ENCODE assay signal across 24 mouse cellular contexts in genomic region chr15:80631311-80631710, GRCm38 (mm10). TPM values are rescaled to one million over a fixed set of nuclear protein-coding genes. Genes with fewer than 3 reads are reported as not detected.
DNase-seq lines count a peak whose midpoint lies in the region; ATAC-seq lines count a peak whose summit lies in the region.
"Had no signal": no experiment of that assay in that cellular context is flagged by ENCODE, and none has a peak within 500 bp of the region (broad histone marks: within the 10 kb centered on the region; RNA-seq: fewer than 3 reads in every experiment).

No protein-coding gene starts in this region.

- peaks cover 6% of the 10 kb centered on the region for H3K4me1 ChIP-seq in hindbrain, embryonic 12.5 days
- peaks cover 5% of the 10 kb centered on the region; the same call in 1 of the 2 replicates for H3K4me1 ChIP-seq in hindbrain, embryonic 14.5 days (replicated peaks; ENCODE audit: control insufficient read depth, insufficient read depth, low read length)
- H3K4me1 ChIP-seq: forebrain, embryonic 13.5 days; forebrain, embryonic 15.5 days had no signal

- DNase-seq in hindbrain, embryonic 14.5 days (ENCODE audit: low spot score) = no peak
- DNase-seq in CD4-positive helper T cell, adult 2 months (ENCODE audit: low read depth, low spot score) = peak; percentile 48
- peak; percentile 64 for DNase-seq in induced T-regulatory cell, adult 2 months (ENCODE audit: low read depth)
- DNase-seq in naive thymus-derived CD4-positive, alpha-beta T cell, adult 2 months (ENCODE audit: low read depth) = peak; percentile 55
- no peak for DNase-seq in left cerebral cortex, postnatal 25 days (ENCODE audit: low spot score in 2 of 2)
- DNase-seq in frontal cortex, postnatal 10 days (ENCODE audit: low spot score in 2 of 2) = no peak
- DNase-seq: adrenal gland, adult 8-10 months; adrenal gland, postnatal 14 days; adrenal gland, postnatal 36 days; cerebellum, adult 11-12 months; cerebellum, adult 2 months; cerebellum, adult 9-10 months; cerebellum, postnatal 10 days; cerebellum, postnatal 25 days; forebrain, postnatal 0 days had no signal

- H3K9ac ChIP-seq in hindbrain, embryonic 12.5 days = no peak overlapping the region
- H3K9ac ChIP-seq in hindbrain, embryonic 14.5 days = no peak overlapping the region
- H3K9ac ChIP-seq: embryonic facial prominence, embryonic 12.5 days; forebrain, embryonic 13.5 days; forebrain, embryonic 15.5 days; forebrain, postnatal 0 days had no signal

- no peak overlapping the region for H3K4me3 ChIP-seq in hindbrain, embryonic 12.5 days
- no peak overlapping the region for H3K4me3 ChIP-seq in hindbrain, embryonic 14.5 days (replicated peaks; ENCODE audit: low read length)
- H3K4me3 ChIP-seq: embryonic facial prominence, embryonic 10.5 days; embryonic facial prominence, embryonic 12.5 days; forebrain, embryonic 13.5 days; forebrain, embryonic 15.5 days had no signal

- no peaks in the 10 kb centered on the region for H3K36me3 ChIP-seq in hindbrain, embryonic 12.5 days
- H3K36me3 ChIP-seq in hindbrain, embryonic 14.5 days (replicated peaks; ENCODE audit: control insufficient read depth, insufficient read depth) = no peaks in the 10 kb centered on the region
- H3K36me3 ChIP-seq: embryonic facial prominence, embryonic 10.5 days; embryonic facial prominence, embryonic 12.5 days; forebrain, embryonic 15.5 days; G1E had no signal

- no peaks in the 10 kb centered on the region for H3K9me3 ChIP-seq in hindbrain, embryonic 12.5 days (replicated peaks)
- no peaks in the 10 kb centered on the region for H3K9me3 ChIP-seq in hindbrain, embryonic 14.5 days (ENCODE audit: control insufficient read depth, low read length)
- H3K9me3 ChIP-seq: embryonic facial prominence, embryonic 10.5 days; embryonic facial prominence, embryonic 12.5 days; forebrain, embryonic 13.5 days; forebrain, embryonic 15.5 days; G1E had no signal

- no peak for ATAC-seq in hindbrain, embryonic 12.5 days (ENCODE audit: low FRiP score)
- ATAC-seq in hindbrain, embryonic 14.5 days (ENCODE audit: low FRiP score) = no peak
- ATAC-seq: activated CD4-positive, CD25-positive, alpha-beta regulatory T cell, adult 4 months; forebrain, embryonic 13.5 days; forebrain, embryonic 15.5 days; forebrain, postnatal 0 days; Patski had no signal

- peak overlapping the region; percentile 17; the same call in 1 of the 2 replicates for H3K27ac ChIP-seq in hindbrain, embryonic 12.5 days
- H3K27ac ChIP-seq in hindbrain, embryonic 14.5 days = no peak overlapping the region
- H3K27ac ChIP-seq: embryonic facial prominence, embryonic 12.5 days; forebrain, embryonic 13.5 days; forebrain, embryonic 15.5 days had no signal

- no peak overlapping the region for H3K4me2 ChIP-seq in hindbrain, embryonic 12.5 days (replicated peaks)
- no peak overlapping the region for H3K4me2 ChIP-seq in hindbrain, embryonic 14.5 days (replicated peaks)
- H3K4me2 ChIP-seq: embryonic facial prominence, embryonic 12.5 days; forebrain, embryonic 13.5 days; forebrain, embryonic 15.5 days had no signal

- intact Hi-C loops in left cerebral cortex, postnatal 25 days (cut with DNase I) = loop anchor here (5.0 kb wide), 4 partner anchors 94 to 269 kb away; no protein-coding TSS in a partner anchor

- H3K27me3 ChIP-seq in hindbrain, embryonic 12.5 days = no peaks in the 10 kb centered on the region
- H3K27me3 ChIP-seq in hindbrain, embryonic 14.5 days (ENCODE audit: control insufficient read depth, insufficient read depth, low read length) = no peaks in the 10 kb centered on the region
- H3K27me3 ChIP-seq: CH12.LX; embryonic facial prominence, embryonic 12.5 days; forebrain, embryonic 13.5 days; forebrain, embryonic 15.5 days had no signal

- WGBS in hindbrain, embryonic 12.5 days = 83% methylated on average over 2 of the region's 2 CpGs
- 70% methylated on average over 2 of the region's 2 CpGs for WGBS in hindbrain, embryonic 14.5 days

RNA-seq across cellular contexts. Expression of gene Fam83f, which starts 40.3 kb away (rescaled TPM):
- polyA plus RNA-seq in hindbrain, embryonic 12.5 days (2016; fragmentation: Nextera tagmentation; extraction: Ambion mirVana) = 0.36 and 0.74 TPM in 2 replicates
- polyA plus RNA-seq in hindbrain, embryonic 14.5 days (2014; fragmentation: Nextera tagmentation; extraction: Ambion mirVana) = 0.07 and 0.20 TPM in 2 replicates
- total RNA-seq in left cerebral cortex, postnatal 25 days (2021) = under 1 TPM; 0.30 to 0.46 TPM
- polyA plus RNA-seq: activated CD4-positive, CD25-positive, alpha-beta regulatory T cell, adult 4 months; forebrain, embryonic 13.5 days; G1E; Patski had no signal

RNA-seq across cellular contexts. Expression of gene Grap2, which starts 58.9 kb away (rescaled TPM):
- 3.0 and 3.8 TPM in 2 replicates for polyA plus RNA-seq in hindbrain, embryonic 12.5 days (2016; fragmentation: Nextera tagmentation; extraction: Ambion mirVana)
- 0.23 and 0.26 TPM in 2 replicates for polyA plus RNA-seq in hindbrain, embryonic 14.5 days (2014; fragmentation: Nextera tagmentation; extraction: Ambion mirVana)
- total RNA-seq in left cerebral cortex, postnatal 25 days (2021) = 1 to 10 TPM in 1 of 2 experiments, under 1 TPM in 1; 0.64 to 1.3 TPM
- total RNA-seq: forebrain, postnatal 0 days had no signal
- polyA plus RNA-seq: forebrain, postnatal 0 days; Patski had no signal

Comparison
In these comparisons a context has a peak if more than half of its experiments do, and no peak if none do; other contexts are left out.
1. DNase-seq: peak in CD4-positive helper T cell, adult 2 months (single experiment), induced T-regulatory cell, adult 2 months (single experiment) and naive thymus-derived CD4-positive, alpha-beta T cell, adult 2 months (single experiment); none in hindbrain, embryonic 14.5 days (single experiment), left cerebral cortex, postnatal 25 days (0 of 2) and frontal cortex, postnatal 10 days (0 of 2).